Mouse (Mus musculus): ENCODE results near the gene Wdr26.

GRCm38 (mm10) chr1:181168377-181168776, 43.4 kb downstream of the Wdr26 start:
- TF ChIP-seq CTCF (IDR thresholded peaks at IDR 0.05; ENCODE audit: borderline replicate concordance, insufficient read depth, low read length) = no peak
- no peak for TF ChIP-seq POLR2A (IDR thresholded peaks at IDR 0.05; ENCODE audit: low read depth, low read length)
